Mouse (Mus musculus) bone marrow, adult 2 months (tissue): ENCODE results near the gene Tsc22d3.
"Not testable (repeated sequence)": the region's sequence is repeated elsewhere in the genome, so short reads cannot be mapped to it uniquely, and the experiment has no call there.

ENCODE experiments used
- CTCF ChIP-seq: fragments of 200-500 bp; IDR thresholded peaks from 2 replicates; pipeline ENCODE4 v1.5.1; 2011; ENCODE audit warnings: low read length, control low read depth; ENCODE audit not compliant: control insufficient read depth, insufficient read depth
- POLR2A ChIP-seq: fragments of 200-500 bp; IDR thresholded peaks from 2 replicates; pipeline ENCODE4 v1.6.1; 2011; ENCODE audit warnings: low read depth, mild to moderate bottlenecking, control low read depth, low read length, borderline replicate concordance; ENCODE audit not compliant: control insufficient read depth

- not testable (repeated sequence) for TF ChIP-seq CTCF, POLR2A
These were observed 102.0 kb downstream of the Tsc22d3 start for GRCm38 (mm10) chrX:140498431-140498830.
